14 mouse cellular contexts compared by ENCODE assay signal in genomic region chr4:84407328-84408028, GRCm38 (mm10).
DNase-seq lines count a peak whose midpoint lies in the region; ATAC-seq lines count a peak whose summit lies in the region.
"Had no signal": no experiment of that assay in that cellular context is flagged by ENCODE, and none has a peak within 500 bp of the region (broad histone marks: within the 10 kb centered on the region; RNA-seq: fewer than 3 reads in every experiment).

No protein-coding gene starts in this region.

- no peaks in the 10 kb centered on the region for H3K9me3 ChIP-seq in heart, embryonic 10.5 days
- H3K9me3 ChIP-seq in heart, embryonic 12.5 days (replicated peaks): no peaks in the 10 kb centered on the region
- H3K9me3 ChIP-seq: lung, embryonic 15.5 days; neural tube, embryonic 13.5 days had no signal

- peak overlapping the region; percentile 53; the same call in 1 of the 2 replicates for H3K27ac ChIP-seq in heart, embryonic 10.5 days
- no peak overlapping the region for H3K27ac ChIP-seq in heart, embryonic 12.5 days (ENCODE audit: poor library complexity, severe bottlenecking)
- H3K27ac ChIP-seq: lung, embryonic 15.5 days; neural tube, embryonic 13.5 days had no signal

- WGBS in heart, embryonic 10.5 days: 46% methylated on average over 6 of the region's 6 CpGs
- WGBS in heart, embryonic 12.5 days: 43% methylated on average over 6 of the region's 6 CpGs

- peaks cover 22% of the 10 kb centered on the region for H3K4me1 ChIP-seq in heart, embryonic 10.5 days
- H3K4me1 ChIP-seq in heart, embryonic 12.5 days (replicated peaks): peaks cover 16% of the 10 kb centered on the region

- no peak overlapping the region for H3K4me2 ChIP-seq in heart, embryonic 12.5 days
- H3K4me2 ChIP-seq: lung, embryonic 15.5 days; neural tube, embryonic 13.5 days had no signal

- no peak for DNase-seq in heart, embryonic 10.5 days (ENCODE audit: low spot score)
- peak; percentile 39 for DNase-seq in embryo, embryonic 10 days (ENCODE audit: low spot score)
- DNase-seq in kidney, postnatal 14 days: peak; percentile 50
- peak; percentile 64 for DNase-seq in ovary, postnatal 36 days (ENCODE audit: low spot score)
- DNase-seq in frontal cortex, adult 2 months (ENCODE audit: extremely low spot score in 1 of 2, low spot score in 1 of 2): no peak
- DNase-seq in thymus, postnatal 0 days (ENCODE audit: low spot score): no peak
- DNase-seq: cerebellum, postnatal 36 days; forebrain, postnatal 0 days; heart, postnatal 14 days had no signal

- H3K27me3 ChIP-seq in heart, embryonic 10.5 days (ENCODE audit: insufficient read depth, poor library complexity, severe bottlenecking): no peaks in the 10 kb centered on the region
- no peaks in the 10 kb centered on the region for H3K27me3 ChIP-seq in heart, embryonic 12.5 days (replicated peaks)
- H3K27me3 ChIP-seq: lung, embryonic 15.5 days; neural tube, embryonic 13.5 days had no signal

- no peak for ATAC-seq in heart, embryonic 12.5 days (ENCODE audit: insufficient number of reproducible peaks, low FRiP score)
- ATAC-seq in inflammation-experienced regulatory T-cells, adult 6 months: no peak
- ATAC-seq: CD4-positive, CD25-positive, alpha-beta regulatory T cell, adult 4 months; forebrain, postnatal 0 days had no signal

- H3K36me3 ChIP-seq in heart, embryonic 10.5 days: no peaks in the 10 kb centered on the region
- H3K36me3 ChIP-seq in heart, embryonic 12.5 days: no peaks in the 10 kb centered on the region
- H3K36me3 ChIP-seq: lung, embryonic 15.5 days; neural tube, embryonic 13.5 days had no signal

- no peak overlapping the region for H3K4me3 ChIP-seq in heart, embryonic 10.5 days
- H3K4me3 ChIP-seq in heart, embryonic 12.5 days: no peak overlapping the region
- H3K4me3 ChIP-seq: lung, embryonic 15.5 days; neural tube, embryonic 13.5 days had no signal

- H3K9ac ChIP-seq in heart, embryonic 12.5 days: no peak overlapping the region
- H3K9ac ChIP-seq: forebrain, postnatal 0 days; lung, embryonic 15.5 days; neural tube, embryonic 13.5 days had no signal

Comparison
In these comparisons a context has a peak if more than half of its experiments do, and no peak if none do; other contexts are left out.
1. DNase-seq: peak in embryo, embryonic 10 days (single experiment), kidney, postnatal 14 days (single experiment) and ovary, postnatal 36 days (single experiment); none in heart, embryonic 10.5 days (single experiment), frontal cortex, adult 2 months (0 of 2) and thymus, postnatal 0 days (single experiment).